Mouse (Mus musculus) small intestine, adult 2 months (tissue): ENCODE measurements at regions not wholly inside any gene's neighbourhood (a gene's known extent, or its start where the extent isn't known, plus 50 kb on each side); places are given as distances from the start of the nearest gene placed in this dataset.

Source experiments
- CTCF ChIP-seq: fragments of 200-500 bp; IDR thresholded peaks from 2 replicates; pipeline ENCODE4 v1.5.1; 2012; ENCODE audit warnings: low read depth, mild to moderate bottlenecking, control low read depth, inconsistent platforms, low read length, moderate library complexity, mixed read lengths; ENCODE audit not compliant: insufficient replicate concordance, insufficient read length; ENCODE audit errors: extremely low read depth
- POLR2A ChIP-seq: fragments of 200-500 bp; IDR thresholded peaks from 2 replicates; pipeline ENCODE4 v1.6.1; 2012; ENCODE audit warnings: low read depth, mild to moderate bottlenecking, control low read depth, inconsistent platforms, low read length, moderate library complexity

GRCm38 (mm10) chr6:31067453-31067852 is 108.6 kb upstream of the Klf14 start:
- no peak for TF ChIP-seq CTCF
- no peak for TF ChIP-seq POLR2A
